Mouse (Mus musculus) layer of hippocampus, postnatal 14 days (tissue): ENCODE measurements around the gene 4833427G06Rik. TPM values are rescaled to one million over a fixed set of nuclear protein-coding genes. Genes with fewer than 3 reads are reported as not detected.
"Not testable (repeated sequence)": the region's sequence is repeated elsewhere in the genome, so short reads cannot be mapped to it uniquely, and the experiment has no call there.

Experiments used
- DNase-seq, 2 experiments: peaks; one replicate each; pipeline ENCODE4 v3.0.0; 2021 to 2022; ENCODE audit warnings: low spot score in 2 of 2, mixed read lengths in 1 of 2
- long read RNA-seq, 2 experiments: library from polyadenylated mRNA; stranded (forward); transcript quantifications; one replicate each; pipeline ENCODE4 v2.0.0; 2021
- total RNA-seq, 2 experiments: library from RNA; stranded (reverse); gene quantifications; 2 replicates each; pipeline ENCODE4 v1.2.3; 2021

Gene 4833427G06Rik
- total RNA-seq: 1 to 10 TPM in 1 of 2 experiments, not detected in 1; 1.6 TPM
- long read RNA-seq, experiment 1: 0 reads
- long read RNA-seq, experiment 2: 0 reads

- DNase-seq: peak; percentile 17 to 19
Measured at GRCm38 (mm10) chr9:51101756-51102425, at the start of gene 4833427G06Rik. 4833427G06Rik (minus strand) TSS chr9:51102078.

DNA sequence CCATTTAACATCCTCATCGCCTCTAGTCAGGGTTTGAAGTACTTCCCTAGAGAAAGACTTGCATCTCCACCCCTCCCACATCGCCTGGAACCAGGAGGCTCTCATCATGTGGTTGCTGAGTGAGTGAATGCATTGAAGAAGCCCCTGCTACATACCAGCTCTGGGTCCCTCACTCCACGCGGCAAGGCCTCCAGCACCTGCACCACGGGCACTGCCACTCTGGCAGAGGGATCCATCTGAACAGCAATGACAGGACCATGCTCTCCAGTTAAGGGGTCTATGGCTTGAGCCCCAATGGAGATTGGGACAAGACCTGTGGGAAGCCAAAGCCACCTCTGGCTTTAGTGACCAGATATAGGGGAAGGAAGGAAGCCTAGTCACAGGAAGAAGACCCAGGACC lies 45.4 kb upstream of the 4833427G06Rik start:
- no peak for DNase-seq

DNA sequence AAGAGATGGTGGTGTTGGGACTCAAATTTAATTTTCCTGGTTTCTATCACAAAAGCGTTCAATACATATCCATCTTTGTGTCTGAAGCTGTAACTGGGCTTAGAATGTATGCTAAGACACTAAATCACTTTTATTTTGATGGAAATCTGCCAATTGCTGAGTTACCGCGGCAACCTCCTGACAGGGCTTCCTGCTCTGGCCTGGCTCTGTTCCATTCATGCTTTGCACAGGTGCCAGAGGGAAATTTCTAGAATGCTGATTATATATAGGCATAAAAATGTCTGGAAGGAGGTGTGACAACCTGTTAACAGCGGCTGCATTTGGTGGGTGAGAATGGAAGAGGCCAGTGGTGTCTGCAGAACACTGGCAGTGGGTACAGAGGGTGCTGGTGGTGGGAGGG lies 44.6 kb upstream of the 4833427G06Rik start:
- DNase-seq: no peak

DNA sequence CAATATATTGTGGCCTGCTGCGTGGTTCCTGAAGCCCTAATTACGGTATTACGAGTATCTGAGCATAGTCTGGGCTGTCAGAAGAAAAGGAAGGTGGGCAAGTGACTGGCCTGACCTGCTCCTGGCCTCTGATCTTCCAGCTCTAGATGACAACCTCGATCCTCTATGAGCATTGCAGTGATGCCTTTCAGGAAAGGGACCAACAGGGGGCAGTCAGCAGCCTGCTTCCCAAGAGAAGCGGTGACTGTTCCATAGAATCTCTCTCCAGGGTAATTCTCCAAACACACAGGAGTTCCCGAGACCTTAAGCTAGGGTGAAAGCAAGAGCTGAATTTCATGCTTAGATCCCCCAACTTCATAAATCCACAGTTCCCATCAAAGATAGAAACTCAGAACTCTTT lies 42.3 kb upstream of the 4833427G06Rik start:
- no peak for DNase-seq

DNA sequence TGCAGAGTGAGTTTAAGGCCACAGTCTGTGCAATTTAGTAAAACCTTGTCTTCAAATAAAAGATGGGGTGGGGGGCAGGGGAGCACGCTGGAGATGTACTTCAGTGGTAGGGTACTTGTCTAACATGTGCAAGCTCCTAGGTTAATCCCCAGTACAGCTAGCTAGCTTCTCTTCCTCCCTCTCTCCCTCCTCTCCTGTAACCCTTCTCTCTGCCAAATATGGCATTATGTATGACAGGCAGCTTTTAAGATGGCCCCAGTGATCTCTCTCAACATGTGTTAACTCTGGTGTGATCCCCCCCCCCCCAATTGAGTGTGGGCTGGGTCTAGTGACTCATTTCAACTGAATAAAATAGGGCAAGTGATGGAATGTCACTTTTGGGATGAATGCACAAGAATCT lies 41.6 kb upstream of the 4833427G06Rik start:
- no peak for DNase-seq

- no peak for DNase-seq
Measured at GRCm38 (mm10) chr9:51140711-51141110, 38.8 kb upstream of the 4833427G06Rik start.

- not testable (repeated sequence) for DNase-seq
Measured at GRCm38 (mm10) chr9:51139401-51139800, 37.5 kb upstream of the 4833427G06Rik start.

GRCm38 (mm10) chr9:51138301-51138700 lies 36.4 kb upstream of the 4833427G06Rik start:
- DNase-seq: no peak

DNA sequence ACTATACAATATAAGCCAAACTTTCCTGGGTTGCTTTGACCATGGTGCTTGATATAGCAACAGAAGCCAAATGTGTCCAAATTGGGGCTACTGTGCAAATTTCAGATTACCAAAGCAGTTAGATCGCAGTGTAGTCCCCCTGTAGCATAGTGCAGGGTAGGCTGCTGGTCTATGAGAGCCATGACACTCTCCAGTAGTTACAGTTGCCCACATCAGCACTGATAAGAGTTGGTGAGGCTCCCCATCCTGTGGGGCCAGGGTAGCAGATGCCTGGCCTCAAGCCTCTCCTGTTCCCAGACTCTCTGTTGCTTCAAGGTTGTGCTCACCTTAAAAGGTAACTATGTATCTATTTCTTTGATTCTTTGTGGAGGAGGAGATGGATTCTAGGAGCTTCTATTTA lies 36.0 kb upstream of the 4833427G06Rik start:
- no peak for DNase-seq

DNA sequence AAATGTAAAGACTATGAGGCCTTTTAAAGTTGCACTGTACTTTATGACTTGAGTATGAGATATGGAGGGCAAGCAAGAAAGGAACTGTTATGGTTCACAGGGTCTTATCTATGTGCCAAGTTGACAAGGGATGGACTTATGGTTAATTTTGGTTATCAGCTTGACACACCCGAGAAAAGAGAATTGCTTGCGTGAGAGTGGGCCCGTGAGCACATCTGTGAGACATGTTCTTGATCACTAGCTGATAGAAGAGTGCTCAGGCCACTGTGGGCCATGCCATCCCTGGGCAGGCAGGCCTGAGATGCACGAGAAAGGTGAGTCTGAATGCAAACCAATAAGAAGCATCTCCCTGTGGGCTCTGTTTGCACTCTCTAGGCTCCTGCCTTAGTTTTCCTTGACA lies 35.6 kb upstream of the 4833427G06Rik start:
- no peak for DNase-seq

GRCm38 (mm10) chr9:51136985-51137384 lies 35.1 kb upstream of the 4833427G06Rik start:
- DNase-seq: no peak

DNA sequence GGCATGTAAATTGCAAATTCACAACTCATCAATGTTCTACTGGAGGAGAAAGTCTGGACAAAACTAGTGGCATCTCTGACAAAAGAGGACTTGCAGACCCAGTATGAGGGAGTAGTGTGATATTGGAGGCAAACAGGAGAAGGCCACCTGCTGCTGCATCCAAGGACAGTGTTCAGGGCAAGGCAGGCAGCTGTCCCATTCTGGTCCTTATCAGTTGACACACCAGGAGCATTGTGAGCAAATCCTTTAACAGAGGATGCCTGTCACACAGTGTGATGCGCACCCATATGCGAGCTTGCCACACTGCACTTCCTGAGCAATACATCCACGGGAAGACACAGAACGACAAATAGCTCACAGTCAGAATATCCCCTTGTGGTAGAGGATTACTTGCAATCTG lies 12.9 kb upstream of the 4833427G06Rik start:
- DNase-seq: no peak

DNA sequence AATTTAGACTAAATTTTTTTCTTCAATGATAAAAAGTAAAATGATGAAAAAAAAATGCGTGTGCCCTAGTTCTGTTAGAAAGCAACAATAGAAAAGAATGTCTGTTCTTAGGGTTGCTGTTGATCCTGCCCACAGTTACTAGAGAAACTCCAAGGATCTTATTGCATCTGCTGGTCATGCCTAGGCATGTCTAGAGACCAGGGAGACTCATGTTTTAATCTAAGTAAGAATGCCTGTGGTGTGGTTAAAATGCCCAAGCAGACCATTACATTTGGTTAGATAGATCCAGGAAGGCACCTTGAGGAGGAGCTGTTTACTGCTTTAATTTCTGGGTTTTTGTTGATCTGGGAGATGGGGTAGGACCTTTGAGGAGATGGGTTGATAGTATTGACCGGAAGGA lies 3.9 kb upstream of the 4833427G06Rik start:
- DNase-seq: no peak

DNA sequence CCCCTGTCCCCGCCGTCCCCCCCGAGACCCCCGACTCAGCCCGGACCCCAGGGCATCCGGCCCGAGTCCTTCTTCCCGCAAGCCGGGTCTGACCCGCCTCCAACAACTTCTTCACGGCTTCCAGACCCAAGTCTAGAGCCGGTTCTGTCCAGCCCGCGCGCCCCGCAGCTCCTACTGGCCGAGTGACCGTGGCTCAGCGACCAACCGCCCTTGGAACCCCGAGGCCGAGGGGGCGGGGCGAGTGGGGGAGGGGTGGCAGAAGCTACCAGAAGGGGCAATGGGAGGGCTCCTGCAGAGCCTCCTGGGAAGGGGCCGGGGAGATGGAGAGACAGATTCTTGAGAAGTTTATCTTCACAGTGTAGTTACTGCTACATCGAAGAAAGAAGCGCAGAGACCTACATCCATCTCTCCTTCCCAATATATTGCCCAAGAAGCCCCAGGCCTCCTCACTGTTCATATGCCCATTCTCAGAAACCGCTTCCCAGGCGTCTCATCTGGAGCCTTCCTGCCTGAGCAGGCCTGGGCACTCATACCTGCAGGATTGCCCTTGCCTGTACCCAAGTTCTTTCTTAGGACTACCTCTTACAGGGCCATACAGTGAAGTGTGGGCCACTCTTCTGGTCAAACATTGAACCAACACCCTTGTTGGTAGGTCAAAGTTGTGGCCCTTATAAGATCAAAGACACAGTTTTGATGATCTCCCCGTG lies 2.1 kb upstream of the 4833427G06Rik start:
- DNase-seq: peak in 1 of 2 experiments; percentile 4

DNA sequence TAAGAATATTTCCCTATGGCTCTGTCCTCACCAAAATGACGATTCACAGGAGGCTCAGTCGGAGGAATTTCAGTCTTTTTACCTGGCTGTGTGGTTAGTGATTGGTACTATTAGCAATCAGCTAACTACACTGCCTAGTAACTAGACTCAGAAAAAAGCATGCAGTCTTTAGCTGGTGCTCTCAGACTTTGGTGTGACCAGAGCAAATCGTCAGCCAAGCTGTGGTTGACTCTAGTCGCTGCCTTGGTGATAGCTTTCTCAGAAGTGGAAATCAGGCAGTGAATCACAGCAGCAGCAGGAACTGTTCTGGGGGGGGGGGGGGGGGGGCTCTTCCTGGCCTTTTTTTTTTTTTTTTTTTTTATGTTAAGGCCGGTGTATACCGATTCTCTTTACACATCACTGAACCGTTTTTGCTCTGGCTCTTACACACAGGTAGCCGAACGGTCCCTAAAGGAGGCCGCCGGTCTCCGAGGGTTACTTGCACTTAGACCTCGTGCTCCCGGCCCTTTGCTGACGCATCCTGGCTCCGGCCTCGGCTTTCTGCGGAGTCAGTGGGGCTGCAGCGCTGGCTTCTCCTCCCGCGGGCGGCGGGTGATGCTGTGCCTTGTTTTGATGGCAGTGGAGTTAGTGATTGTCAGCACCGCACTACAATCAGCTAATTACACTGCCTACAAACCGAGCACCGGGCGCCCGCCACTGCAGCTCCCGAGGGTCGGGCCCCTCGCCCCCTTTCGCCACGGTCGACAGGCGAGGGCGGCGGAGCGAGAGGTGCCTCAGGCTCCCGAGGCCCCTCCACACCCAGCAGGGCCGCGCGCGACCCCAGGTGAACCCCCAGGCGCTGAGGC lies 1.3 kb upstream of the 4833427G06Rik start:
- peak; percentile 19 to 52 for DNase-seq

DNA sequence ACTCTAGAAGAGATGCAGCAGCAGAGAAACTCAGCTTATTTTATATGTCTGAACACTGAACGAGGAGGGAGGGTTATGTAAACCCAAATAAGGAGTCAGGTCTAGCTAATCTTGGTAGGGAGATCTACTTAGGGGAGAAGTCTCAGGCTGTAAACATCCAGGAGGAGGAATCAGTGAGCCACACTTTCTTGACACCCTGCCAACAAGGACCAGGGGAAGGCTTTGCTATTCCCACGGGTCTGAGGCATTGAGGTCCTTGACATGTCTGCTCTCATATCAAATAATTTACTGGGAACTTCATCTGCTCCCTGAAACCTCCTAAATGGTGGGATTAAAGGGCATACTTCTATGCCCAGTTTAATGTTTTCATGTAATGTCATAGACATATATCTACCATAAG lies 5.6 kb downstream of the 4833427G06Rik start:
- no peak for DNase-seq

- no peak for DNase-seq
Measured at GRCm38 (mm10) chr9:51093697-51094096, 8.2 kb downstream of the 4833427G06Rik start.

DNA sequence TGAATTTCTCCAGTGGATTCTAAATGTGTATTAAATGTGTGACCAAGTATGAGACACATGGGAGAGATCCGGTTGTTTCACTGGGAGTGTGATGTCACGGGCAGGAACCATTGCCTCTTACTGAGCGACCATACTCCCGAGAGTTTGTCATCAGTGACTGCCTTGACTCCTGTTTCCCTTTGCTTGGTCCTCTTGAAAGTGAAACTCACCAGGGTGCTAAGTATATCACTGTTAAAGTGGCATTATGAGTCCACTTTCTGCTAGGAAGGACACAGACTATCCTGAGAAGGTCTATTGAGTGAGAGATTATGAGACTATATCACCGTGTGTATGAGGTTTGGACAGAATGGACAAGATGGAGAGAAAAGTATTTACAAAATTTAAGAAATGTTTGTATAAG lies 20.3 kb downstream of the 4833427G06Rik start:
- no peak for DNase-seq

GRCm38 (mm10) chr9:51076979-51077315 lies 24.9 kb downstream of the 4833427G06Rik start, which contains the start of gene Layn:
Layn (minus strand) TSS chr9:51077094.
- peak; percentile 54 to 57 for DNase-seq

- DNase-seq: no peak
Measured at GRCm38 (mm10) chr9:51076300-51076978, 25.4 kb downstream of the 4833427G06Rik start.

GRCm38 (mm10) chr9:51075780-51076179 lies 26.1 kb downstream of the 4833427G06Rik start:
- DNase-seq: no peak
